Mouse (Mus musculus) right cerebral cortex, adult 2 months (tissue): ENCODE results near the gene Atp8b2.

Experiments used
- DNase-seq, 2 experiments: peaks; one replicate each; pipeline ENCODE4 v3.0.0; 2021 to 2022; ENCODE audit warnings: low spot score in 2 of 2

Atp8b2 gene

DNA sequence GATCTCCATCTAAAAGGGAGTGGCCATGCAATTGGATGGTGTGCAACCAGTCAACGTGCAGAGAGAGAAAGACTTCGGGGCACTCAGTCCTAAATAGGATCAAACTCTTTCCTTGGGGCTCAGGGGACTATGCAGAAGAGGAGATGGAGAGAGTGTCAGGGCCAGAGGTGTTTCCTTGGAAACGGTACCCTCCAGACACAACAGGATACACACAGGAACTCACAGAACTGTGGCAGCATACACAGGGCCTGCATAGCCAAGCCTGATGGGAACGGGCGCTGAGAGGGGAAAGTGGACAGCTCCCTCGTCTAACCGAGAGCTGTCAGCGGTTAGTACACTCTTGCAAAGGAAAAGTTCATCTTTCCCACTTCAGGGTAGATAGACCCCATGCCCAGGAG lies 63.8 kb downstream of the Atp8b2 start:
- DNase-seq, result no peak

- DNase-seq, result no peak
Observed at GRCm38 (mm10) chr3:89898870-89899510, 64.3 kb downstream of the Atp8b2 start.

GRCm38 (mm10) chr3:89898011-89898410 lies 65.3 kb downstream of the Atp8b2 start:
- DNase-seq, result no peak

DNA sequence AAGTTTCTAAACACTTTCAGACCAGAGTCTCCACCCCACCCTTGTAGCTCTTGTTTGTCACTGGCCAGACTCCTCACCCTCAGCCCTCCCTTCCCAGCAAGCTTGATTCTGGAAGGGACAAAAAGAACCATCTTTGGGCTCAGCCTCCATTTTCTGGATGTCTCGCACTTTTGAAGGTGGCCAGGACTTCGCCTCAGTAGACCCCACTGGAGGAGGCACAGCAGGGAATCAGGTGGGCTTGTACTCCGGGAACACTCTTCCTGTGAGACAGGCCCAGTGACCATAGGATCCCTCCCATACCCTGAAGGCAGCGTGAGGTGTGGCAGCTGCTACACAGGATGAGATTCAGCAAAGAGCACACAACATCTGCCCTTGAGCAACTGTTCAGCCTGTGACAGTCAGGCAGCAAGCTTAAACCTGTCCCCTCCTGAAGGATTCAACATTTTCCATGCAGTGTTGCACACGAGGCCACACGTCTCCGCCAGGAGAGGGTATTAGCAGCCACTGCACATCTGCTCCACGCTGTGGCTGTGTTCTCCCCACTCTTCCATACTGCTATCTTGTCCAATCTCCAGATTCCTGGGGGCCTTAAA lies 66.0 kb downstream of the Atp8b2 start:
- DNase-seq, result no peak

- no peak for DNase-seq
Observed at GRCm38 (mm10) chr3:89896571-89896970, 66.7 kb downstream of the Atp8b2 start.

- DNase-seq, result no peak
Observed at GRCm38 (mm10) chr3:89892517-89893106, 70.7 kb downstream of the Atp8b2 start.

DNA sequence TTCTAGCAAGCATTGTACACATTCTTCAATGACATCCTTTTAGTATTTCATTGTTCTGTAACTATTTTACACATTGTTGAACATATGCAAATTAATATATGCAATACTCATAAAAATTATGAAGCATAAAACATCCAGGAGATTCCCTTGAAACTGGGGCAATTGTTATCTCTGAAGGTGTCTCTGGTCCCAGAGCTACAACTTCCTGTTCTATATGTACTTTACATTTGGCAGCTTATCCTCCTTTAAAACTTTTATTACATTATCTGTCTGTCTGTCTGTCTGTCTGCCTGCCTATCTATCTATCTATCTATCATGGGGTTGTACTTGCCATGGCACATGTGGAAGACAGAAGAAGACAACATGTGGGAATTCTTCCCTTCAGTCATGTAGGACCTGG lies 71.6 kb downstream of the Atp8b2 start:
- DNase-seq, result no peak

DNA sequence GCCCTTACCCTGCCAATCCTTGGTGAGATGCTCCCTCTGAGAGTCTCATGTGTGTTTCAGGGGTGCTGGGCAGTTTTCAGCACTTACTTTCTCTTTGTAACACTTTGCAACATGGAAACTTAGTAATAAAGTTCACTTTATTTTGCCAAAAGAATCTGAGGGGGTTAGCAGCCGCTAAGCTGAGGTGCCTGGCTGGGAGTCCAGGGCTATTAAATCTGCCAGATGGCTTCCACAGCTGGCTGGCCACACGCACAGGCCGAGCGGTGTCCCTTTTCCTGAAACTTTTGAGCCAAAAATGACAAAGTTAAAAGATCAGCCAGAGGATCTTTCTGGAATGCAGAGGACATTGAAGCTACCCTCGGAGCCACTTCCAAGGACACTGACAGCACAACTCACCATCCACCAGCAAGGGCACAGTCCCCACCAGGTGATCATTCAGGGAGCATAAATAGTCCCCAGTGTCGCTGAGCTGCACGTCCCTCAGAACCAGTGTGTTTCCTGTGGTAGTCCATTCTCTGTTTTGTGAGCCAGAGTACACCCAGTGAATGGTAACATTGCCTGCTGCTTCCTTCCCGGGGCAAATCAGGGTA lies 73.4 kb downstream of the Atp8b2 start:
- DNase-seq, result no peak
